Mouse (Mus musculus): ENCODE measurements around the gene Rbfox3.

DNA sequence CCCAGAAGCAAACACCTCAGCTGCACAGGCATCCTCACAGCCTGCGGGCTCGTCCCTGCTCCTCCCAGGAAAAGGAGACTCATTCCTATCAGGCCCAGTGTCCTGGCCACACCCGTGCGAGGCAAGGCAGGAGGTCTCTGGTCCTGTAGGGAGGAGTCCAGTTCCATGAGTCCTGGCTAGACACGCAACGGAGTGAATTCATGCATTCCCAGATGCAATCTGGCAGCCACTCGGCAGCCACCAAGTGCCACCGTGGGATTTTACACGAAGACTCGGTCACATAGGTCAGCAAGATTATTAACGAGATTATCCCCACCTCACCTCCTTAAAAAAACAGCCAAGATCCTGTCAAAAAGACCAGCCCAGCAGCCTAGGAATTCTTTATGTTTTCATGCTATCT lies 37.4 kb downstream of the Rbfox3 start:
- no peak for TF ChIP-seq CTCF (IDR thresholded peaks at IDR 0.05; ENCODE audit: extremely low read depth, insufficient read depth, insufficient read length, insufficient replicate concordance)
- no peak for TF ChIP-seq POLR2A (IDR thresholded peaks at IDR 0.05; ENCODE audit: low read depth, low read length)
